Mouse (Mus musculus): ENCODE data around the gene Lrrc1.

DNA sequence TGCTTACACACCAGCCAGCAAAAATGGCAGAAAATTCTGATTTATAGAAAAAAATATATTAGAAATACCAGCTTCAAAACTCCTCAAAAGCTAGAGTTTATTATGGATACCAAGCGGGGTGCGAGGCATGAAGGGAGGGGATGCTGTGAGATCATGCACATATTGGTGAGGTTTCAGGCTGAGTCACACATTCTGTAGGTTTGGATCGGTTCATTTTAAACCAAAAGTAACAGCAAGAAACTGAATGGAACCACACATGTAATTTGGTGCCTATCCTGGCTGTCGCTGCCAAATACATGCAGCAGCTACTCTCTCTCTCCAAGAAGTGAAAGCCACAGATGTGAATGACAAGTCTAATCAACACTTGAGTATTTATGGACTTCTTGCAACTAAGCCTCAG lies 99.8 kb downstream of the Lrrc1 start:
- TF ChIP-seq CTCF (IDR thresholded peaks at IDR 0.05) (no peak), POLR2A (IDR thresholded peaks at IDR 0.05; ENCODE audit: insufficient read depth, low read depth, low read length) (no peak), EP300 (IDR thresholded peaks at IDR 0.05; ENCODE audit: insufficient read depth, low read depth, low read length) (no peak)

All from heart, adult 2 months (tissue).